Mouse (Mus musculus) MEL (cell line): ENCODE measurements around the gene Ambra1.

Experiments used
- CTCF ChIP-seq, 3 experiments: IDR thresholded peaks in 2 of 3; conservative IDR thresholded peaks in 1 of 3; 2 replicates each; pipeline ENCODE4 v1.5.1; 2011 to 2012; ENCODE audit warnings: low read length in 3 of 3, low read depth in 2 of 3, mild to moderate bottlenecking in 2 of 3, improper control_type of control experiment in 1 of 3, inconsistent platforms in 1 of 3, mixed read lengths in 1 of 3, moderate library complexity in 1 of 3; ENCODE audit not compliant: control insufficient read depth in 1 of 3, insufficient read depth in 1 of 3, poor library complexity in 1 of 3, severe bottlenecking in 1 of 3
- EP300 ChIP-seq, 2 experiments: IDR thresholded peaks; 2 replicates each; pipeline ENCODE4 v1.6.1; 2011; ENCODE audit warnings: improper control_type of control experiment in 2 of 2, low read length in 2 of 2, low read depth in 1 of 2, mild to moderate bottlenecking in 1 of 2
- ETS1 ChIP-seq: IDR thresholded peaks from 2 replicates; pipeline ENCODE4 v1.6.1; 2012; ENCODE audit warnings: low read depth, mild to moderate bottlenecking, inconsistent platforms, low read length, improper control_type of control experiment, moderate library complexity
- GATA1 ChIP-seq: IDR thresholded peaks from 2 replicates; pipeline ENCODE4 v1.6.1; 2011; ENCODE audit warnings: low read depth, low read length, improper control_type of control experiment
- MAZ ChIP-seq: IDR thresholded peaks from 2 replicates; pipeline ENCODE4 v1.6.1; 2012; ENCODE audit warnings: low read depth, mild to moderate bottlenecking, inconsistent platforms, low read length, improper control_type of control experiment
- NELFE ChIP-seq: IDR thresholded peaks from 2 replicates; pipeline ENCODE4 v1.6.1; 2011; ENCODE audit warnings: low read depth, low read length, improper control_type of control experiment
- NRF1 ChIP-seq: IDR thresholded peaks from 2 replicates; pipeline ENCODE4 v1.6.1; 2014; ENCODE audit warnings: low read depth, mild to moderate bottlenecking, inconsistent platforms, low read length, improper control_type of control experiment, moderate library complexity; ENCODE audit not compliant: poor library complexity, insufficient read depth, severe bottlenecking
- POLR2A ChIP-seq, 2 experiments: IDR thresholded peaks; 2 replicates each; pipeline ENCODE4 v1.6.1; 2011 to 2012; ENCODE audit warnings: low read length in 2 of 2, mild to moderate bottlenecking in 2 of 2, control low read depth in 1 of 2, improper control_type of control experiment in 1 of 2, low read depth in 1 of 2, moderate library complexity in 1 of 2; ENCODE audit not compliant: control insufficient read depth in 1 of 2, insufficient read depth in 1 of 2, poor library complexity in 1 of 2
- RAD21 ChIP-seq: IDR thresholded peaks from 2 replicates; pipeline ENCODE4 v1.6.1; 2011; ENCODE audit warnings: mild to moderate bottlenecking, low read depth, low read length, improper control_type of control experiment
- RCOR1 ChIP-seq: IDR thresholded peaks from 2 replicates; pipeline ENCODE4 v1.6.1; 2012; ENCODE audit warnings: low read depth, mild to moderate bottlenecking, inconsistent platforms, low read length, improper control_type of control experiment
- TAL1 ChIP-seq: IDR thresholded peaks from 2 replicates; pipeline ENCODE4 v1.6.1; 2012; ENCODE audit warnings: mild to moderate bottlenecking, inconsistent platforms, low read length, moderate library complexity, mixed read lengths
- TCF12 ChIP-seq: IDR thresholded peaks from 2 replicates; pipeline ENCODE4 v1.6.1; 2014; ENCODE audit warnings: low read depth, mild to moderate bottlenecking, inconsistent platforms, low read length, improper control_type of control experiment, moderate library complexity
- UBTF ChIP-seq: IDR thresholded peaks from 2 replicates; pipeline ENCODE4 v1.6.1; 2012; ENCODE audit warnings: low read depth, mild to moderate bottlenecking, inconsistent platforms, low read length, improper control_type of control experiment, moderate library complexity, borderline replicate concordance; ENCODE audit not compliant: insufficient read depth
- USF2 ChIP-seq, 2 experiments: IDR thresholded peaks; 2 replicates each; pipeline ENCODE4 v1.6.1; 2011 to 2012; ENCODE audit warnings: improper control_type of control experiment in 2 of 2, low read length in 2 of 2, borderline replicate concordance in 1 of 2, inconsistent platforms in 1 of 2, low read depth in 1 of 2, mild to moderate bottlenecking in 1 of 2; ENCODE audit not compliant: insufficient read depth in 1 of 2

- TF ChIP-seq USF2 (IDR thresholded peaks at IDR 0.05; ENCODE audit: borderline replicate concordance in 1 of 2, insufficient read depth in 1 of 2, low read depth in 1 of 2, low read length in 2 of 2) (no peak), RCOR1 (no peak), EP300 (IDR thresholded peaks at IDR 0.05; ENCODE audit: low read depth in 1 of 2, low read length in 2 of 2) (no peak), NELFE (no peak), CTCF (IDR thresholded peaks at IDR 0.05 in 2 of 3, conservative IDR thresholded peaks at IDR 0.05 in 1 of 3; ENCODE audit: control insufficient read depth in 1 of 3, insufficient read depth in 1 of 3, low read depth in 2 of 3, low read length in 3 of 3, poor library complexity in 1 of 3, severe bottlenecking in 1 of 3) (no peak), GATA1 (no peak), ETS1 (no peak), RAD21 (no peak), TCF12 (no peak), UBTF (no peak), NRF1 (no peak), TAL1 (no peak), MAZ (no peak), POLR2A (IDR thresholded peaks at IDR 0.05; ENCODE audit: control insufficient read depth in 1 of 2, insufficient read depth in 1 of 2, low read depth in 1 of 2, low read length in 2 of 2, poor library complexity in 1 of 2) (no peak)
Observed at GRCm38 (mm10) chr2:91906141-91906540, 176.2 kb downstream of the Ambra1 start.
